Mouse (Mus musculus): ENCODE measurements at regions not wholly inside any gene's neighbourhood (a gene's known extent, or its start where the extent isn't known, plus 50 kb on each side); places are given as distances from the start of the nearest gene placed in this dataset.

- 97% methylated on average over 1 of the region's 1 CpGs for WGBS
- no peaks in the 10 kb centered on the region for H3K4me1 ChIP-seq
- H3K4me2 ChIP-seq: no peak overlapping the region
- H3K27me3 ChIP-seq: no peaks in the 10 kb centered on the region
- no peak for ATAC-seq (ENCODE audit: low FRiP score)
- no peaks in the 10 kb centered on the region for H3K36me3 ChIP-seq (replicated peaks)
- no peak overlapping the region for H3K4me3 ChIP-seq (replicated peaks)
- H3K9me3 ChIP-seq: no peaks in the 10 kb centered on the region
- H3K27ac ChIP-seq: no peak overlapping the region
- H3K9ac ChIP-seq: no peak overlapping the region
Measured at GRCm38 (mm10) chr15:44083680-44084079, 3949.5 kb downstream of the 9330182O14Rik start.

- Histone ChIP-seq H3K4me3 (replicated peaks) (no peak overlapping the region), H3K9me3 (no peaks in the 10 kb centered on the region), H3K9ac (no peak overlapping the region), H3K36me3 (replicated peaks) (no peaks in the 10 kb centered on the region), H3K27ac (no peak overlapping the region), H3K4me1 (no peaks in the 10 kb centered on the region), H3K4me2 (no peak overlapping the region), H3K27me3 (no peaks in the 10 kb centered on the region)
- WGBS: 84% methylated on average over 2 of the region's 2 CpGs
- ATAC-seq (ENCODE audit: low FRiP score): no peak
Measured at GRCm38 (mm10) chr15:44112328-44112944, 3978.3 kb downstream of the 9330182O14Rik start.

- H3K9ac ChIP-seq: no peak overlapping the region
- no peak for ATAC-seq (ENCODE audit: low FRiP score)
- no peaks in the 10 kb centered on the region for H3K36me3 ChIP-seq (replicated peaks)
- no peak overlapping the region for H3K4me3 ChIP-seq (replicated peaks)
- H3K4me2 ChIP-seq: no peak overlapping the region
- no peaks in the 10 kb centered on the region for H3K27me3 ChIP-seq
- H3K9me3 ChIP-seq: no peaks in the 10 kb centered on the region
- WGBS: 85% methylated on average over 1 of the region's 1 CpGs
- H3K27ac ChIP-seq: no peak overlapping the region
- no peaks in the 10 kb centered on the region for H3K4me1 ChIP-seq
Measured at GRCm38 (mm10) chr15:44134213-44134612, 4000.0 kb downstream of the 9330182O14Rik start.
